Mouse (Mus musculus) thymus, postnatal 36 days (tissue): ENCODE measurements around the gene Olfr1491.

Experiments used
- DNase-seq, 2 experiments: peaks; one replicate each; pipeline ENCODE4 v3.0.0; 2022; ENCODE audit warnings: mixed read lengths in 2 of 2

The Olfr1491 gene

GRCm38 (mm10) chr19:13696968-13697367, at the start of gene Olfr1491:
Gene Olfr1491, plus strand, starts transcription at chr19:13697268.
- DNase-seq = no peak

- no peak for DNase-seq
These were observed 46.3 kb upstream of the Olfr1491 start, which contains the start of gene Olfr1490 for GRCm38 (mm10) chr19:13650791-13651190. Gene Olfr1490, plus strand, starts transcription at chr19:13651091.

GRCm38 (mm10) chr19:13722978-13723377, 25.9 kb downstream of the Olfr1491 start, which contains the start of gene Olfr1493-ps1:
Gene Olfr1493-ps1, plus strand, starts transcription at chr19:13723278.
- no peak for DNase-seq

- no peak for DNase-seq
These were observed 42.4 kb downstream of the Olfr1491 start, which contains the start of gene Olfr1494 for GRCm38 (mm10) chr19:13739428-13739827. Gene Olfr1494, plus strand, starts transcription at chr19:13739728.

GRCm38 (mm10) chr19:13749366-13749765, 52.3 kb downstream of the Olfr1491 start:
- no peak for DNase-seq
